Mouse (Mus musculus): ENCODE results near the gene Tulp2.
"Not testable (repeated sequence)": the region's sequence is repeated elsewhere in the genome, so short reads cannot be mapped to it uniquely, and the experiment has no call there.

Tulp2 gene

DNA sequence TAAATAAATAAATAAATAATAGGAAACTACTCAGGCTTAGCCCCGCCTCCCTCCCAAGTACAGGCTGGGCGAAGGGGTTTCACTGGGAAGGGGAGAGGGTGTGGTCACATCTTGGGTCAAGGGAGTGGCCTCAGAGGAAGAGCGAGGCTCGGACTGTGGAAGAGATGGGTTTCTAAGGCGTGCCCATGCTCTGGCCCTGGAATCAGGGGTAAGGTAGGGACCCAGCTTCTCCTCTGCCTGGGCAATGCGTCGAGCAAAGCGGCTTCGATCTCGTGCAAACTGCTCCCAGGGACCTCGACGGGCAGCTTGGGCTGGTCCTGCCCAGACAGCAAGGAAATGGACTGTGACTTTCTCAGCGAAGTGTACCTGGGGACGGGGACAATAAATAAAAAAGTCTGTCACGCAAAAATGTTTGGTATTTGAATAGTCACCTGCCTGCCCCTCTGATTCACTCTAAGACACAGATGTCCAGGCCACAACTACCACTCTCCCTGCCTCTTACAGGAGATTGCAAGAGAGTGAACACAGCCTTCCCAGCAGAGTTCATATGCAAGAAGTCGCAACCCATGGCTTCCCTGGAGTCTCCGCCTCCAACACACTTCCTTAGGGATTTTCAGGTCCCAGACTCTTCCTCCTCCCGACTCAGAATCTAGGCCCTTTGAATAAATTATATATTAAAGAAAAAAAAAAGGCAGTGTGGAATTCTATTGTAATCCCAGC, 41.4 kb downstream of the Tulp2 start:
- no peak for DNase-seq

DNA sequence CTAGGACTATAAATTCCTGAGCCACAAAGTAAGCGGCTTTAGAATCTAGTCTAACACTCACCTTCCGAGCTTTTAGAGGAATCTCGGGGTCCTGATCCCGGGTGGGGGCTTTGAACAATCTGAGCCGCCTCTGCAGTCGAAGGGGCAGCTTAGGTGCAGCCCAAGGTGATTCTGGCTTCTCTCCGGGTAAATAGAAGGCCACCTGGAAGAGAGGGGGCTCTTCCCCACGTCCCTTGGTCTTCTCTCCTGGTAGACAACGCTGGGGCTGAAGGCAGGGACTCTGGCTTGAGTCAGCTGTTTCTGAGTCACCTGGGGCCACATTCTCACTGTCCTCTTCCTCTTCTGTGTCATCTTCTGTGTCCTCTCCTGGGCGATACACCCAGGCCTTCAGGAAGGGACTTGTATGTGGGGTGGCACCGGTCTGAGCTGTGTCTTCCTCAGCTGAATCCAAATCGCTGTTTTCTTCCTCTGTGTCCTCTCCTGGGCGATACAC, 42.0 kb downstream of the Tulp2 start:
- no peak for DNase-seq

GRCm38 (mm10) chr7:45524841-45525621, 43.4 kb downstream of the Tulp2 start:
- peak; percentile 46 for DNase-seq

GRCm38 (mm10) chr7:45525809-45526473, 44.3 kb downstream of the Tulp2 start, which contains the start of the genes Ppp1r15a and Plekha4:
TSS of gene Ppp1r15a (minus strand) at chr7:45526268.
TSS of gene Plekha4 (plus strand) at chr7:45526330.
- DNase-seq, result peak; percentile 97

- DNase-seq, result peak; percentile 33
These were observed 44.9 kb downstream of the Tulp2 start for GRCm38 (mm10) chr7:45526474-45527120.

DNA sequence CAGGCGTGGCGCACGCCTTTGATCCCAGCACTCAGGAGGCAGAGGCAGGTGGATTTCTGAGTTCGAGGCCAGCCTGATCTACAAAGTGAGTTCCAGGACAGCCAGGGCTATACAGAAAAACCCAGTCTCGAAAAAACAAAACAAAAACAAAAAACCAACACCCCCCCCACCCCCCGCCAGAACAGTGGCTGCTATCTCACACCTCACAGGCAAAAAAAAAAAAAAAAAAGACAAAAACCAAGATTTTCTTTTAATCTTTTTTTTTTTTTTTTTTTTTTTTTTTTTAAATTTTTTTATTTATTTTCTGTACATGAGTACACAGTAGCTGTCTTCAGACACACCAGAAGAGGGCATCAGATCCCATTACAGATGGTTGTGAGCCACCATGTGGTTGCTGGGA, 45.5 kb downstream of the Tulp2 start:
- DNase-seq, result not testable (repeated sequence)

DNA sequence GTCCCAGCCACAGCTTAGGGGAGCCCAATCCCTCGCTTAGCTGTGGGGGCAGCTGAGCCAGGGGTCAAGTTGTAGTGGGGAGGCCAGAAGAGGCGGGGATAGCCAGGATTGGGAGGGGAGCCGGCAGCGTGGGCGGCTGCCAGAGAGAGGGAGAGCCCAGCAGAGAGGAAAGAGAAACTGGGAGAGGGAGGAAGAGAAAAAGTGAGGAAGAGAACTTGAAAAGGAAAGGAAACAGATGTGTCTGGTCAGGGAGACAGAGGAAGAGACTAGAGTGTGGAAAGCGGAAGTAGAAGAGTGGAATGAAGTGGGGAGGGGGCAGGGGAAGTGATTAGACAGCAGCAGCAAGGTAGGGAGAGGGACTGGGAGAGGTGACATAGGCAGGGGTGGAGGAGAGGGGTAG, 47.8 kb downstream of the Tulp2 start:
- peak; percentile 57 for DNase-seq

- DNase-seq, result peak; percentile 60
These were observed 49.0 kb downstream of the Tulp2 start for GRCm38 (mm10) chr7:45530643-45531042.

- DNase-seq, result no peak
These were observed 54.0 kb downstream of the Tulp2 start for GRCm38 (mm10) chr7:45535676-45536075.

- DNase-seq, result no peak
These were observed 55.9 kb downstream of the Tulp2 start for GRCm38 (mm10) chr7:45537602-45538001.

- peak; percentile 71 for DNase-seq
These were observed 56.7 kb downstream of the Tulp2 start for GRCm38 (mm10) chr7:45538163-45539041.

DNA sequence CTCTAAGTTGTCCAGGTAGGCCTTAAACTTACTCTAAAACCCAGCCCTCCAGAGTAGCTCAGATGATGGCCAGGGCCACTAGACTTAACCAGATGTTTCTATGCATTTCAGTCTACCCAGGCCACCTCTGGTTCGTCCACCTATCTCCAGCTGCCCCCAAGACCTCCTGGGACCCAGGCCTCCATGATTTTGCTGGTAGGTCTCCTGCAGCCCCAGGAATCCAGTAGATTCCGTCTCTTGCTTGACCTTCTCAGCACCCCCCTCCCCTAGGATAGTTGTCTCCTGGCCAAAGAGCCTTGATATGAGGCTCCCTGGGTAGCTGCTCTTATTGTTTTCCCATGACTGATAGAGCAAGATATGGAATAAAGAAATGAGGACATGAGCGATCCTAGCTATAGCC, 57.4 kb downstream of the Tulp2 start:
- no peak for DNase-seq

DNA sequence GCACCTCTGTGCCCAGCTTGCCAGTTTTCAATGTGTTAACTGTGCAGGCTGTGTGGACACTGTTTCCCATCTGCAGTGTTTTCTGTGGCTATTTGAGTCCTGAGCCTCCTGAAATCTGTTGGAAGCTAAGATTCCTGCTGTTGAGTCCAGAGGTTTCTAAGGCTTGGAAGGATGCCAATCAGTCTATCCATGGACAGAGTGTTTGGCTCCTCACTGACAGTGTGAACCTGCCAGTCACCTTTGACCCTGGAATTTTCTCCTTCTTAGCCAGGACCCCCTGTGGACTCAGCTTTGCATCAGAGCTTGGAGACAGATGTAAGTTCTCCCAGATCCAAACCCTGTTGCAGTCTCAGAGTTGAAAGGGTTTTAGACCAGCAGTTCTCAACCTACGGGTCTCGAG, 58.5 kb downstream of the Tulp2 start:
- no peak for DNase-seq

- no peak for DNase-seq
These were observed 62.8 kb downstream of the Tulp2 start for GRCm38 (mm10) chr7:45544525-45544924.

- DNase-seq, result no peak
These were observed 68.2 kb downstream of the Tulp2 start for GRCm38 (mm10) chr7:45549641-45550436.

DNA sequence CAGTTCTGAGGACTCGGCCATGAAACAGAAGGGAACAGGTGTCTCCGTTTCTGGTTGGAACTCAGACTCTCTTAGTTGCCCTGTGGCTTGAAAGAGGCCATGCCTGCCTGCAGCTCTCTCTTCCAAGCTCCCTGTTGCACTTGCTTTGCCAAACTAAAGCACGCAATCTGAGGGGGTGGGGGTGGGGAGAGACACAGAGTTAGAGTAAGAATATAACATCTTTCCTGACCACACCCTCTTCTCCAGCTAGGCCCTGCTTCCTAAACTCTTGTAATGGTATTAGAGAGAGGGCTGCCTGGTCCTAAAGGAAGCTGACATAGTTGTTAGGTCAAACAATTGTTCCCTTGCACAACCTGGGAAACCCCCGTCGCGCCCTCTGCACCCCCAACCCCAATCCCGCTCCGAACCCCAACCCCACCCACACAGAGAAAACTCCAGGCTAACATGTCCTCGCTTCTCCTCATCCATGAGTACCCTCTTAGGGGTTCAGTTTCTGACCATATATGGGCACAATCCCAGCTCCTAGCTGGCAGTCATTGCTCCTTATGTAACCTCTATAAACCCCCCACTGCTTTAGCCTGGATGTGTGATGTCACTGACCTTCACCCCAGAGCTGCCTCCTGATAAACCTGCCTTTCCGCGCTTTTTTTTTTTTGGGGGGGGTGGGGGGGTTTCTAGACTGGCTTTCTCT, 69.3 kb downstream of the Tulp2 start:
- DNase-seq, result no peak

GRCm38 (mm10) chr7:45551512-45551883, 69.8 kb downstream of the Tulp2 start:
- DNase-seq, result no peak

GRCm38 (mm10) chr7:45553519-45553918, 71.8 kb downstream of the Tulp2 start:
- DNase-seq, result no peak

- no peak for DNase-seq
These were observed 72.3 kb downstream of the Tulp2 start for GRCm38 (mm10) chr7:45553990-45554389.

- DNase-seq, result no peak
These were observed 73.1 kb downstream of the Tulp2 start, which contains the start of gene Hsd17b14 for GRCm38 (mm10) chr7:45554744-45555143. TSS of gene Hsd17b14 (plus strand) at chr7:45554893.
